Mouse (Mus musculus): Measurements from ENCODE around the gene Slc15a5. TPM values are rescaled to one million over a fixed set of nuclear protein-coding genes. Genes with fewer than 3 reads are reported as not detected.

Gene Slc15a5
- polyA plus RNA-seq, 1 experiment from 2014 or later, result 0.10 TPM

DNA sequence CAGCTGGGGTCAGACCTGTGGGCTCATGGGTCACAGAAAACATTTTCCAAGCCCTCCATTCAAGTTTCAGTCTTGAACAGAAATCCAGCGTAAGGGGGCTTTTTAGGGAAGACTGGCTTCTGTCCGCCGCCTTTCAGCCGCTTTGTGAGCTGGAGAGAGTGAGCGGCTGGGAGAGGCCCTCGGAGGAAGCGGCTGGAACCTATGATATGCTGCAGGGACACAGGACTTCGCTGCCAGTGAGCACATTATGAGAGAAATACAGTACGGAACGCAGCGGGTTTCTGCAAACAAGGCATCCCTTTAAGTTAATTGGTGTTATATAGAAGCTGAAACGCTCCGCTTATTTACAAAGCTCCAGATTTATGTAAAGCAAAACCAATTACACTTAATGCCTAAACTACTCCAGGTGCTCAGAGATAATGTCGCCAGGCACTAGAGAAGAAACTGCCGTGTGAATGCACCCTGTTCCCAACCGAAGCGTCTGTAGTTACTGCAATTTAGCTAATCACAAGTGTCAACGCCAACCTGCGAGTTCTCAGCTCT lies 97.5 kb downstream of the Slc15a5 start:
- H3K9me3 ChIP-seq, result no peaks in the 10 kb centered on the region
- ATAC-seq (ENCODE audit: low FRiP score), result no peak
- H3K4me2 ChIP-seq, result no peak overlapping the region
- H3K4me3 ChIP-seq, result no peak overlapping the region
- H3K27ac ChIP-seq, result no peak overlapping the region
- WGBS, result 57% methylated on average over 19 of the region's 19 CpGs
- no peaks in the 10 kb centered on the region for H3K36me3 ChIP-seq
- H3K27me3 ChIP-seq, result no peaks in the 10 kb centered on the region
- no peak overlapping the region for H3K9ac ChIP-seq
- peaks cover 27% of the 10 kb centered on the region; the same call in 1 of the 2 replicates for H3K4me1 ChIP-seq (replicated peaks)

DNA sequence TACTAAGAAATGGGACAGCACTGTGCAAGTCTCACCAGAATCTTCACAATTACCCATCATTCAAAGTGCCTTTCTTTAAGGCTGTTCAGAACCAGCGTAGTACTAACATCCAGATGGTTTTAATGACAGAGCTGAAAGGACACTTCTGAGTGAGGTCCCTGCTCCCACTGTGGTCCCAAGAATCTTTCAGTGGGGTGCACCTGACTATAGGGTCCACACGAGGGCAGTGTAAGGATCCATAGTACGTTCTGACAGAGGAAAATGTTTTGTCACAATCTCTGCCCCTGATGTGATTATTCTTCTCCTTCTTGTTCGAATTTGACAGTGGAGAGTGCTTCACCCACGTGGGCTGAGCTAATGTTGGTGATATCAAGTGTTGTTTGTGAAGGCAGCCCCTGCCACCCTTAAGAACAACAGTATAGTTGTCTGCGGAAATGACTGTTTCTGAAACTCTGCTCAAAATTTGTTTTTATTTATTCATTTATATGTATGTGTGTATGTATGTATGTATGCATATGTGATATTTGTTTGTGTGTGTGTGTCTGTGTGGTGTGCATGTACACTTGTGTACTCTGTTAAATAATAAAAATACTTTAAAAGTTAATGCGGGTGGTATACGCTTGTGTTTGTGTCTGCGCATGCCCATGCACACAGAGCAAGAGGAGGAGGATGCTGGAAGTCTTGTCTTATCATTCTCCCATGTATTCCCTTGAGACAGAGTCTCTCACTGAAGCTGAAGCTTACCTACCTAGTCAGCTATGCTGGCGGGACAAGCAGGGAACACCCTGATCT lies 98.6 kb downstream of the Slc15a5 start:
- H3K9me3 ChIP-seq, result no peaks in the 10 kb centered on the region
- H3K27me3 ChIP-seq, result no peaks in the 10 kb centered on the region
- no peaks in the 10 kb centered on the region for H3K36me3 ChIP-seq
- no peak overlapping the region for H3K9ac ChIP-seq
- no peak overlapping the region for H3K4me3 ChIP-seq
- no peak overlapping the region for H3K27ac ChIP-seq
- H3K4me2 ChIP-seq, result no peak overlapping the region
- 78% methylated on average over 10 of the region's 10 CpGs for WGBS
- peaks cover 27% of the 10 kb centered on the region; the same call in 1 of the 2 replicates for H3K4me1 ChIP-seq (replicated peaks)
- ATAC-seq (ENCODE audit: low FRiP score), result no peak

DNA sequence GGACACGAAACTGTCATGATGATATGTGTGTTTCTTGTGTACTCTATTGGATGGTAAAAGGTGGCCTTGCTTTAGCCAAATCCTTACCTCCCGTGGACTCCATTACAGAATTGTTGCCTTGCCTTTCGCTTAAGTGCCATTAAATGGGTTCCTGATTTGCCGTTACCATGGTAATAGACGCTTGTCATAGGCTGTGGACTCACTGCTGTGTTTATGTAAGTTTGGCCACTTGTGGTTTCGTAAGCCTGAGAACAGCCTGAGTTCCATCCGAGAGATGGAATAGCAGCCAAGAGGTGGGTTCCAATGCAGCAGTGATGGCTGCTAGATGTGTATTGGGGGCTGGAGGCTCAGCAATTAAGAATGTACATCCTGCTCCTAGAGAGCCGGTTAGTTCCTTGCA lies 99.3 kb downstream of the Slc15a5 start:
- H3K27me3 ChIP-seq, result no peaks in the 10 kb centered on the region

DNA sequence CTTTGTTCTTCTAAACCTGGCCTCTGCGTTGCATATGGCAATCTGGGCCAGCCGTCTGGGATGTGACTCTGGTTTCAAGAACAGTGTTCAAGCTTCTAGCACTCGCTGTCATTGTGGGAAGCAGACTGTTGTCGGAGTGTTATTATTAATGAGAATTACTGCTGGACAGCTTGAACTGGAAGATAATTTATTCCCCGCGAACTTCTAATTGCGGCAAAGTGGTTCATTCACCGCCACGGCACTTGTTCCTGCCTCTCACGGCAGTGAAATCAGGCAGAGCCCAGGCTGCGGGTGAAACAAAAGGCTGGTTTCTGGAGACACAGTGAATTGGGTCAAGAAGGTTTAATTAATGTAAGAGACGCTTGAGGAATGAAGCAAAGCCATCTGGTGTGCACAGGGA lies 99.9 kb downstream of the Slc15a5 start:
- H3K27ac ChIP-seq, result no peak overlapping the region
- no peak overlapping the region for H3K4me2 ChIP-seq
- no peak overlapping the region for H3K4me3 ChIP-seq
- WGBS, result 47% methylated on average over 12 of the region's 12 CpGs
- H3K36me3 ChIP-seq, result no peaks in the 10 kb centered on the region
- no peaks in the 10 kb centered on the region for H3K27me3 ChIP-seq
- 0 out of 2 replicates have a peak, but pooled peaks cover 4% of the 10 kb centered on the region for H3K9me3 ChIP-seq
- peaks cover 27% of the 10 kb centered on the region; the same call in 1 of the 2 replicates for H3K4me1 ChIP-seq (replicated peaks)
- ATAC-seq (ENCODE audit: low FRiP score), result peak; percentile 46; the same call in 1 of the 2 replicates
- H3K9ac ChIP-seq, result no peak overlapping the region

More for the DNA sequence above, 99.3 kb downstream of the Slc15a5 start:
- no peaks in the 10 kb centered on the region for H3K9me3 ChIP-seq
- H3K36me3 ChIP-seq, result no peaks in the 10 kb centered on the region
- no peak for ATAC-seq (ENCODE audit: low FRiP score)
- H3K4me3 ChIP-seq, result no peak overlapping the region
- H3K4me2 ChIP-seq, result no peak overlapping the region
- WGBS, result 69% methylated on average over 8 of the region's 8 CpGs
- no peak overlapping the region for H3K9ac ChIP-seq
- peaks cover 27% of the 10 kb centered on the region; the same call in 1 of the 2 replicates for H3K4me1 ChIP-seq (replicated peaks)
- H3K27ac ChIP-seq, result no peak overlapping the region

DNA sequence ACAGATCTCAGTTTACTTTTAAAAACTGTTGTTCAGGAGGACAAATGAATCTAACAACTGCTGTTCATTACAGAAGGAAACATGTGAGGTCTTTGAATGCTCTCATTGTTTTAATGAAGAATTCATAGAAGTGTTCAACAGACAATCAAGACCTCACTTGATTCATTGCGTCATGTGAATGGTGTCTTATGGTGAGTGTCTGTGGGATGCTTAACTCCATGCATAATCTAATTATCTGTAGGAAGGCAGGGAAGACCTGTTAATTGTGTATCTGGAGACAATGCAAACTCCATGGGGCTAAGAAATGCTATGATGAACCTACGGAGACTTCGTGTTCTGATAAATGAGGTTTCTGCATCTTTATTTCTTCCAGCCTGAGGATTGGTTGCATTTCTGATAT lies 103.7 kb downstream of the Slc15a5 start:
- H3K36me3 ChIP-seq, result no peaks in the 10 kb centered on the region
- peaks cover 14% of the 10 kb centered on the region; the same call in 1 of the 2 replicates for H3K4me1 ChIP-seq (replicated peaks)
- no peak overlapping the region for H3K4me3 ChIP-seq
- ATAC-seq (ENCODE audit: low FRiP score), result no peak
- 0 out of 2 replicates have a peak, but pooled peaks cover 4% of the 10 kb centered on the region for H3K9me3 ChIP-seq
- H3K27ac ChIP-seq, result no peak overlapping the region
- H3K4me2 ChIP-seq, result no peak overlapping the region
- no peaks in the 10 kb centered on the region for H3K27me3 ChIP-seq
- H3K9ac ChIP-seq, result no peak overlapping the region
- 71% methylated on average over 3 of the region's 3 CpGs for WGBS

DNA sequence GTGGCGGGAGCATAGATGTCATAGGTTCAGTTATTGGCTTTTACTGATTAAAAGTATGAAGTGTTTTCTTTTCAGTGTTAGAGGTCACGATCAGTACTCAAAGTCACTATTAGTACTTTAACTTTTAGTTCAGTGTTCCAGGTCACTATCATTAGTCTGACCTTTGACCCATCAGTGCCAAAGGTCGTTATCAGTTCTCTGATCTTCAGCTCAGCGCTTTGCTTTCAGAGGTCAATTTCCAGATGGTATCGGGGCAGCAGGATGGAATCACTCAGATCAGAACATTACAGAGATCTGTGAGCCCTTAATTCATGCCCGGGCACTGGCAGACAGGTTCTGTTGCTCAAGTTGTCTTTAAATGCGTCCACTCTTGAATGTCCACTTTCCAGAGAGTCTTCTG lies 116.0 kb downstream of the Slc15a5 start:
- H3K4me1 ChIP-seq (replicated peaks), result no peaks in the 10 kb centered on the region
- no peak for ATAC-seq (ENCODE audit: low FRiP score)
- H3K4me2 ChIP-seq, result no peak overlapping the region
- 79% methylated on average over 7 of the region's 7 CpGs for WGBS
- no peaks in the 10 kb centered on the region for H3K9me3 ChIP-seq
- H3K4me3 ChIP-seq, result no peak overlapping the region
- no peak overlapping the region for H3K9ac ChIP-seq
- no peak overlapping the region for H3K27ac ChIP-seq
- no peaks in the 10 kb centered on the region for H3K36me3 ChIP-seq
- H3K27me3 ChIP-seq, result no peaks in the 10 kb centered on the region

DNA sequence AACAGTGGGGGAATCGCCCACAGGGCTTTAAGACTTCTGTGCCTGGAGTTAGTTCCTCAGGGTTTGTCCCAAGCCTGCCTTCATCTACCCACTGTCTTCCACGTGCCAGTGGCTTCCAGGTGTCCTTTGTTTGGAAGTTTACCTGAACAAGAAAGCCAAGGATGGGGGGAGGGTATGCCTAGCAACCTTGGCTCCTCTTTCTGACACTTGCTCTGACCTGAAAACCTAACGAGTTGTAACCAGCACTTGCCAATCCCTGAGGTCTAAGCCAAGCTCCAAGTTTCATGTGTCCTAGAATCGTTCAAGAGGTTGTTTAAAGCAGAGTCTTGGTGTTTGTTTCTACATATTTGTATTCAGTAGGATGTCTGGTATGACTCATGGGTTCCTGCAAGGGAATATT lies 116.9 kb downstream of the Slc15a5 start:
- Histone ChIP-seq H3K27ac (no peak overlapping the region), H3K4me2 (no peak overlapping the region), H3K4me3 (no peak overlapping the region), H3K36me3 (no peaks in the 10 kb centered on the region), H3K9ac (no peak overlapping the region), H3K27me3 (no peaks in the 10 kb centered on the region), H3K4me1 (replicated peaks) (no peaks in the 10 kb centered on the region), H3K9me3 (no peaks in the 10 kb centered on the region)
- 75% methylated on average over 4 of the region's 4 CpGs for WGBS
- no peak for ATAC-seq (ENCODE audit: low FRiP score)

DNA sequence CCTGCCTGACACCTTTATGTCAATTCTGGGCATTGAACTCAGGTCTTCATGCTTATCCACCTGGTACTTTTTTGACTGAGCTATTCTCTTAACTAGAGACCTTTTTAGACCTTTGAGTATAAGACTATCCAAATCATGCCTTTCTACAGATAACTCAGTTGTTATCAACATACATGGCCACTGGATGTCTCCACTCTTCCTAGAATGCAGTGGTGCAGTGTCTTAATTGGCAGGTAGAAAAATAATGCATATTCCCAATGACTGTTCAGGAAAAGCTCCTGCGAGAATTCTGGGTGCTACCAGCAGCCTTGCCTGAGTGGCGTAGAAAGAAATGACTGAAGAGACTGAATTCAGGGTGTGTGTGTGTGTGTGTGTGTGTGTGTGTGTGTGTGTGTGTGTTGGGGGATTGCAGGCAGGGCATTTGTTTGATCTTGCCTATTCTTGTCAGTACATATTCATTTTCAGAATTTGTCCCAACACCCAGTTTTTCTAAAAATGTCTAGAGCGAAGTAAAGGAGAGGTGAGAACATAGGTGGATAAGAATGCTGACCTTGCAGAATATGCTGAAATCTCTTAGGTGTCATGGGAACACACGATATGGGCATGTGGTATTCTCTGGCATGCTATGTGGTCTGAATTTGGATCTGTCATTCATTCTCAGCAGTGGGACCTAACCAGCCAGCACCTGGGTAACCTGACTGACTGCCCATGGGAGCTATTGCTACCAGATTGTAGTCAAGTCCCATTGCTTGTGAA lies 119.5 kb downstream of the Slc15a5 start:
- no peak overlapping the region for H3K4me2 ChIP-seq
- H3K27ac ChIP-seq, result no peak overlapping the region
- no peaks in the 10 kb centered on the region for H3K27me3 ChIP-seq
- H3K9ac ChIP-seq, result no peak overlapping the region
- peaks cover 3% of the 10 kb centered on the region; the same call in 1 of the 2 replicates for H3K4me1 ChIP-seq (replicated peaks)
- H3K4me3 ChIP-seq, result no peak overlapping the region
- H3K9me3 ChIP-seq, result no peaks in the 10 kb centered on the region
- H3K36me3 ChIP-seq, result no peaks in the 10 kb centered on the region
- WGBS, result 84% methylated on average over 4 of the region's 4 CpGs
- ATAC-seq (ENCODE audit: low FRiP score), result no peak

DNA sequence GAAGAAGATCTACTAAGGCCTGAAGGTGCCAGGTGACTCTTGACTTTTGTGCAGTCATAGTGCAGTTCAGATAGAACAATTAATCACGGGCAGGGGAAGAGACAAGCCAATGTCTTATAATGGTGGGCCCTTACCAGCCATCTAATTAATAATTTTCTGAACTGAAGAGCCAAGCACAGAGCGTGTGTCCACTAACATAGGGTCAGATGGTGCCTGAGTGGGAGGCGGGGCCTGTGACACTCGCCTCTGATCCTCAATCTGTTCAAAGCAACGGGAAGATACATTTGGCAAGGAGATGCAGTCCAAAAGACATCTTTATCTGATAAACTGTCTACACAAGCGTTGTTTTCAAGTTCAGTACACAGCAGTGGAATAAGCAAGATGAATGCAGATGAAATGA lies 122.1 kb downstream of the Slc15a5 start:
- ATAC-seq (ENCODE audit: low FRiP score), result no peak

DNA sequence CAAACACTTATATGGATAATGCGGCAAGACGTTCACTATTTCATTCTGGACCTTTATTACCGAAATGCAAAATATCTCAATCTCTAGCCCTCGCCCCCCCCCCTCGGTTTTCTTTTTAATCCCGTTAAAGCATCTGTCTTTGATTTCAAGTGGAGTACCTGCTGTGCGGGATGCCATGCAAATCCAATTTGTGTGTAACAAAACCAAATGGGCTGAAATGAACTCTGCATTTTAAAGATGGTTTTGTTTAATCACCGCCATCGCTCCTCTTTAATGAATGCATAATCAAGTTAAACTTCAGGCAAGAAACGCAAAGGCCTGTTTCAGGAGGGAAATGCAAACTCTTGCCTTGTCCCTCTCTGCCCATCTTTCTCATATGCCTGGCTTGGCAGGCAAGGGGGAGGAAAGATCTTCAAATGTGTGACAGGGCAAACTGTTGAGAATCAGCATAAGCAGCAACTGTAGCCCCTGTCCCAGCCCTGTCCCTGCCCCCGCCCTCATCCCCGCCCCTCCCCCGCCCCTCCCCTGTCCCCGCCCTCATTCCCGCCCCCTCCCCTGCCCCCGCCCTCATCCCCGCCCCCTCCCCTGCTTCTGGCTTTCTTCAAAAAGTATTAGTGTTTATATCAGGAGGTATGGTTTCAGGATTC lies 122.8 kb downstream of the Slc15a5 start:
- Histone ChIP-seq H3K9ac (no peak overlapping the region), H3K27ac (no peak overlapping the region), H3K4me2 (peak overlapping the region; percentile 22), H3K27me3 (no peaks in the 10 kb centered on the region), H3K9me3 (no peaks in the 10 kb centered on the region), H3K4me3 (no peak overlapping the region), H3K4me1 (replicated peaks) (peaks cover 3% of the 10 kb centered on the region; the same call in 1 of the 2 replicates), H3K36me3 (no peaks in the 10 kb centered on the region)
- ATAC-seq (ENCODE audit: low FRiP score), result peak; percentile 81; the same call in 1 of the 2 replicates
- WGBS, result 26% methylated on average over 17 of the region's 17 CpGs

More for the DNA sequence above, 122.1 kb downstream of the Slc15a5 start:
- Histone ChIP-seq H3K9ac (no peak overlapping the region), H3K4me3 (no peak overlapping the region), H3K36me3 (no peaks in the 10 kb centered on the region), H3K4me1 (replicated peaks) (peaks cover 3% of the 10 kb centered on the region; the same call in 1 of the 2 replicates), H3K27me3 (no peaks in the 10 kb centered on the region), H3K9me3 (no peaks in the 10 kb centered on the region), H3K4me2 (no peak overlapping the region), H3K27ac (no peak overlapping the region)
- WGBS, result 85% methylated on average over 6 of the region's 6 CpGs

DNA sequence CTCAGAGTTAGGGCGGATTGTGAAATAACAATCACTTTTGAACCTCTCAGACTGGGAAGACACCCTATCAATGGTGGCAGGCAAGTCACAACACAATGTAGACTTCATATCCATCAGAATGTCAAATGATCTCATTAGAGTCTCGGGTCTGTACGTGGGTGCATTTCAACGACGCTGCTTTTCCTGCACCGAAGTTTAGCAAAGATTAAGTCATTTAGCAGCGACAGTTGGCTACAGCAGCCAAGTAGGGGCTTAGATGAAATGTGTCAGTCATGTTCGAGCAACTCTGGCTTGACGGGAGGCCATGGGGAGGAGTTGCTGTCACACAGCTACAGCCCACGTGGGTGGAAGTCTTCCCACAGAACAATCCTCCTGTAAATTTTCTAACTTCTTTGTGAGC lies 133.2 kb downstream of the Slc15a5 start:
- Histone ChIP-seq H3K27ac (no peak overlapping the region), H3K36me3 (no peaks in the 10 kb centered on the region), H3K4me1 (replicated peaks) (no peaks in the 10 kb centered on the region), H3K9ac (no peak overlapping the region), H3K4me2 (no peak overlapping the region), H3K9me3 (no peaks in the 10 kb centered on the region), H3K4me3 (no peak overlapping the region), H3K27me3 (no peaks in the 10 kb centered on the region)
- no peak for ATAC-seq (ENCODE audit: low FRiP score)
- WGBS, result 68% methylated on average over 10 of the region's 10 CpGs

Data from hindbrain, embryonic 13.5 days (tissue).